Mouse (Mus musculus): Measurements from ENCODE around the gene Papolg.
"Not testable (repeated sequence)": the region's sequence is repeated elsewhere in the genome, so short reads cannot be mapped to it uniquely, and the experiment has no call there.

The Papolg gene

DNA sequence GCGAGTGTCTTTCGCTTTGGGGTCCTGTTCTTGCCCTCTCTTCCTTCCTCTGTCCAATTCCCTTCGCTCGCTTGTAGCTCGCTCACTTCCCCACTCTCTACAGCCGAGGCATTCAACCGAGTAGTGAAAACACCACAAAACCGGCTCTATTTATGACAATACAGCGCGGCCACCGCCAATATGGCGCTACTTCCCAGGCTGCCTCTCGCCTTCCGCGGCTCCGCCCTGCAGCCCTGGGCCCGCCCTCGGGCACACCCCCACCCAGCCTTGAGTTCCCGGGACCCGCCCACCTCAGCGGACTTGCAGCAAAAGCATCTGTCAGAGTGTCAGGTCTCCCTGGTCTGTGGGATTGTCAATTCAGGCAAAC is at the start of gene Papolg:
Gene Papolg (minus strand): TSS at position 194 of the 367 bp plus-strand sequence.
- DNase-seq (ENCODE audit: low read depth, low spot score), result peak; percentile 68

DNA sequence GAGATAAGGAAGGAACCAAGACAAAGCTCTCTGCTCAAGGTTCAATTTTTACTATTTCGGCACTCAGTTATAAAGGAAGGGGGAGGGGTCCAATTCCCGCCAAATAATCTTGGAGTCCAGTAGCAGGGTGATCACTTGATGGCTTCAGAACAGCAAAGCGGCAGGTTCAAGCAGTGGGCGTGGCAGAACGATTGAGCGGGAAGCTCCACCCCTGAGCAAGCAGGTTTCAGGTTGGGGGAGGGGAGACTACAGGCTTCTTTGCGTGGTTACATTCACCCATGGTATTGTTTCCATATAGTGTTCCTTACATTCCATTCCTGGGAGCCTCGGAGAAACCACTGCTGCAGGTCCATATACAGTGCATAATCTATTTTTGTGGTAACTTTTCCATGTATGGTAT is 33.1 kb upstream of the Papolg start:
- DNase-seq (ENCODE audit: low read depth, low spot score), result not testable (repeated sequence)

DNA sequence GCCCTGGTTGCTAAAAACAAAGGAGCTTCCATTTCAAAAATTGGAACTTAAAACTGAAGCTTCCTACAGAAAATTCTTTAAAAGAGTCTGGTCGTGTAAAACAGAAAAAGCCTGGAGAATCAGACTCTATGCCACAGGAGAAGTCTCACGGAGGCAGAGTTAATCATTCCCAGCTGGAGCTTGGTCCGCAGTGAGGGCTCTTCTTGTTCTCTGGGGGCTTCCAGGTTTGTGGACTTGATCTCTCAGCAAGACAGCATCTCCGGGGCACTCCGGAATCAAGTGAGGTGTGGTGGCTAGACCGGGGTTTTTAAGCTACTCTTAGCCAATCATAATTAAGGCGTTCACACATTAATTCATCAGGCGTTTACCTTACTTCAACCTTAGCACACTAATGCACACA is 32.6 kb upstream of the Papolg start:
- no peak for DNase-seq (ENCODE audit: low read depth, low spot score)

DNA sequence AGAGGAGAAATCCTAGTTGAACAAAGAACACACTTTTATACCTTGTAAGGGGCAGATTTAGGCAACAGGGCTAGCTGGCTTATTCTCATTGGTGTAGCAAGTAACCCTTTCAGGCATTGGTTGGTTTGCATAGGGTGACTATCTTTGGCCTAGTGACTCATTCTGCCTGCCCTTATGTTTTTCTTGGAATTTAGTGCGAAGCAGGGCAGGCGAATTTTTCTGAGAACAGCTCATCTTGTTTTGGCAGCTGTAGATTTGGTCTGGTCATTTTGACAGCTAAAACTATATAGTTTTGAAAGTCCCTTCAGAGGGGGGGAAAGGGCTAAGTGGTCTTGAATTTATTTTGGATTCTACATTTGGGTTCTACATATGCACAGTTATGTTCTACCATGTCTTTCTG is 18.8 kb upstream of the Papolg start:
- DNase-seq (ENCODE audit: low read depth, low spot score), result not testable (repeated sequence)

DNA sequence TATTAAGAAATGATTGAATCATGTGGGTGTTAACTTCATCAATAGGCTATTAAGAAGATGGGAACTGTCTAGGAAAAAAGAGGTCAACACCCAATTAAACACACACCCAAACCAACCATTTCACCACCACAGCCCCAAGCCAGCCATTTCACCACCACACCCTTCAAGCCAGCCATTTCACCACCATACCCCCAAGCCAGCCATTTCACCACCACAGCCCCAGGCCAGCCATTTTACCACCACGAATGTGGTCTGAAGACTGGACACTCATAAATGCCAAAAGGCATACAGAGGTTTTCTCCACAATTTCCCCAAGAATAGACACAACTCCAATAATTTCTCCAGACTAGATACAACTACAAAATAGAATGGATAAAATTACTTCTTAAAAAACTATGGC is 8.9 kb upstream of the Papolg start:
- DNase-seq (ENCODE audit: low read depth, low spot score), result no peak

DNA sequence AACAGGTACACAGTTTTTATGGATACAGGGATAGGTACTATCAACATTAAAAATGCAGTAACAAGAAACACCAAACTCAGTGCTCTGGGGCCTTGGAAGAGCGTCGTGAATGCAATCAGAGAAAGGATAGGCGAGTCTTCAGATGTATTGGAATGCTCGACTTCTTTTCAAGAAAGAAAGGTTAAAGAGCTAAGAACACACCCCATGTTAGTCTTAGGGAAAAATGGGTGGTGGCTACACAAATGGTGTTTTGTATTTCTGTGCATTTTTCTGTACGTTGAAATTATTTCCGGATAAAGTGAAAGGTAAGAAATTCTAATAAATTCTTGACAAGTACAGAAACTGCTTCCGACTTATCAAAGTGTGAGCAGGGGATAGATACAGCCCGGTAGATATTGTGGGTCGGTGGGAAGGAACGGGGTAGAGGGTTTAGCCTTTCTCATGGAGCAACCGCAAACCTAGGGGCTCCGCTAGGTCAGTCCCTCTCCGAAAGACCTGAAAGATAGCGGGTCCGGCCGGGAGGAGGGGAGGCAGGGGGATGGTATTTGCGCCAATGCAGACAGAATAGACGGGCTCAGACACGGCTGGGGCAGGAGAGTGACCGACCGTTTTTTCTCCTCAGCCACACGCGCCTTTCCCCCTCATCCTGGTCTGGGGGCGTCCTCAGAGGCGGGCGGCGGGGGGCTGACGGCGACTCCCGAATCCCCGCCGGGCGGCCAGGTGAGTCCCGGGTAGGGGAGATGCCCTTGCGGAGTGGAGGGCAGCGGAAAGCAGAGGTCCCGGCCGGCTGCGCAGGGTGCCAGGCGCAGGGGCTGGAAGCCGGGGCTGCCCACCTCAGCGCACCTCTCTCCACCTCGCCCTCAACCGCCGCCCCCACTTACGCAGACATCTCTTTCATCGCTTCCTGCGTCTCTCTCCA is 653 bp downstream of the Papolg start:
- peak; percentile 1 for DNase-seq (ENCODE audit: low read depth, low spot score)

DNA sequence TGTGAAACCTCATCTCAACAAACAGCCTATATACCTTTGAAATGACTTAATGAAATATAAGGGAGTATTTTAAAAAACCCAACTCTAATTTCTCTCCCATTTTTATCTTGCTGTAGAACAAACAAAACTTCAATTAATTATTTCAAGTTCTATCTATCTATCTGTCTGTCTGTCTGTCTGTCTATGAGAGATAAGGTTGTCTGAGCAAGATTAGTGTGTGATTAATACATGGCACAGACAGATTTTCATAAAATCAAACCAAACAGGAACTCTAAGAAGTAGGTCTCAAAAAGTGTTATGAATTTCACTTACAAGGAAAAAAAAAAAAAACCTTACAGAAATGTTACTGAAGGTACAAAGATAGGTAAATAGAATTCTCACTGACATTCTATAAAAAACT is 1.5 kb downstream of the Papolg start:
- DNase-seq (ENCODE audit: low read depth, low spot score), result no peak

DNA sequence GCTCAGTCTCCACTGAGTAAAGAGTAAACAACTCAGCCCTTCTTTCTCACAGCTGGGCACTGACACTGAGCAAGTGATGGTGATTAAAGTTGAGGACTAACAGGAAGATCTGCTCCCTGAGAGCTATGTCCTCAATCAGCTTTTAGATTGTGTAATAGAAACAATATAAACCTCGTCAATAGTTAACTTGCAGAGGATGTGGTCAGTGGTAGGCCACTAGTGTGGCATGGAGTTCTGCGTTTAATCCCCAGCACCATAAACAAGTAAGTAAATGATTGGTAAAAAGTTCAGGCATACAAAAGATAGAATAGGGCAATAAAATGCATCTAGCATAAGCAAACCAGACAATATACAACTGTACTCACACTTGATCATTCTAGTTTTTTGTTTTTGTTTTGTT is 30.7 kb downstream of the Papolg start:
- DNase-seq (ENCODE audit: low read depth, low spot score), result no peak

DNA sequence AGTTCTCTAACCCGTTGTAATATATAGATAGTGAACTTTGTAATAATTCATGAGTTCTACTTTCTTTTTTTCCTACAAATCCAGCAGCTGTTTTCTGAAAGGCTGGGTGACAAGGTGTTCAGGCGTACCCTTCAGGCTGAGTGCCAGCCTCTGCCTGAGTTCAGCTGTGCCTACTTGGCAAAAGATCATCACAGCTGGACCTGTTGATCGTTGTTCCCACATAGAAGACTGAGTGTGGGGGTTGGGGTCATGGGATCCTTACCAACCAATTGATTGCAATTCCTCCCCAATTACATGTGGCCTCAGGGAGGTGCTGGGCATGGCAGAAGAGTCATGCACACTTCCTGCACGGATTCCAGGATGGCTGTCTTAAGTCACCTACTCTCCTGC is 38.3 kb downstream of the Papolg start:
- DNase-seq (ENCODE audit: low read depth, low spot score), result no peak

DNA sequence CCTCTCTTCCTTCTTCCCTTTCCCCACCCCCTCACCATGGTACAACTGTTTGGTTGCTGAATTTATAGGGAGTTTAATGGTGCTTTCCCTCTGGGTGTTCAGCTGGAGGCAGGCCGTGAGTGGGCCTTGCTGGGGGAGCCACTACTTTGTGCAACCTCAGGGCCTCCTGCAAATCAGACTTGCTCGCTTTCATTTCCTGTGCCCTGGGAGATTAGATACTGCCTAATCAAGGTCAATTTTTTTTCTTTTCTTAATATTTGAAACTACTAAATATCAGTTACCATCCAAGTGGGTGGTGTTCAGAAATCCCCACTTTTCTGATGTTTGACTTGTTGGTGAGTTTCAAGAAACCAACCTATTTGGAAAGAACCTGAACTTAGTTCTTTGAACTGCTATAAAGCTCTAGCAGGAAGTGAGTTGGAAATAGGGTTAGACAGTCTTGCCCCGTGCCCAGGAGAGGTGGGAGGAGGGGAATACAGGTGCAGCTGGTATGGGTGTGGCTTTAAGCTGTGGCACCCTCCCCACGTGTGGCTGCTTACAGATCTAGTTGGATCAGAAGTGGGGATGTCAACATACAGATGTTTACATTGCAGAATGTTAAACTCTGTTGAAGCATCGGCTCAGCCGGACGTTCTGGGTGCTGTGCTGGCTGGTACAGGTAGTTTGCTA is 38.9 kb downstream of the Papolg start:
- no peak for DNase-seq (ENCODE audit: low read depth, low spot score)

DNA sequence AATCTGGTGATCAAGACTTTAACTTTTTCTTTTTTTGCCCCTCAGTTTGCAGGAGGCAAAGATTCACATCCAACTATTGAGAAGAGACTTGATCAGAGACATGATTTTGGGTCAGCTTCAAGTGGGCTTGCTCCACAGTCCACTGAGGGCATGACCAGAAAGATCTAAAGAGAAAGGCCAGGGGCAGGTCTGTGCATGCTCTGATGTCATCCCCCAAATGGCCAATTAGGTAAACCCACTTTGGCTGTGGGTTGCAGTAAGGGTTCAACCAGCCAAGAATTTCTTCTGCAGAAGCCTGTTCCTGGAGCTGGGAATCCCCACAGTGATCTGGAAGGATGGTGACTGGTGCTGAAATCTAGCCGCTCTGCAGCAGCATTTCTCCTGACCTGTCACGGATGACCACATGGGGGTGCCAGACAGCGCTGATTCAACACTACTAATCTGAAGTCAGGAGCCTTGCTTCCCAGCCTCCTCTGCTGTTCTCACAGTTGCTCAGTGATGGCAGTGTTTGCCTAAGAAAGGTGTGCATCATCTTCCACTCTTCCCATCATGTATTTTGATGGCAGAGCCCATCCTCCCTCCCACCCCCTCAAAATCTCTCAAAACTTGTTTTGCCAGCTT is 39.8 kb downstream of the Papolg start:
- DNase-seq (ENCODE audit: low read depth, low spot score), result peak; percentile 18

DNA sequence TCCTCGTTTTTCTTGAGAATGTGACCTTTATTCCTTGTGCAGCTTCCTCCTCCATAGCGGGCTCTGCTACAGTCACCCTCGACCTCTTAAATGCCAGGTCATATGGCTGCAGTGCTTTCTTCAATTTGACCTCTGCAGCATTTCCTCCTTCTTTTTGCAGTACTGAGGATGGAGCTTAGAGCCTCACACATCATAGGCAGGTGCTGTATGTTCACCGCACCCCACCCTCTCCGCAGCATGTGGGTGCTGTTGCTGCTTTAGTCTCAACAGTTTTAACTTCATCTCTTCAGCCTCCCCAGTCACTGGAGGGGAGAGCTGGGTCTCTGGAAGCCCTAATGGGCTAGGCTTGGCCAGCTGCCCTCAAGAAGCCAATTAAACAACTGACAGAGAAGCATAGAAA is 41.7 kb downstream of the Papolg start:
- no peak for DNase-seq (ENCODE audit: low read depth, low spot score)

DNA sequence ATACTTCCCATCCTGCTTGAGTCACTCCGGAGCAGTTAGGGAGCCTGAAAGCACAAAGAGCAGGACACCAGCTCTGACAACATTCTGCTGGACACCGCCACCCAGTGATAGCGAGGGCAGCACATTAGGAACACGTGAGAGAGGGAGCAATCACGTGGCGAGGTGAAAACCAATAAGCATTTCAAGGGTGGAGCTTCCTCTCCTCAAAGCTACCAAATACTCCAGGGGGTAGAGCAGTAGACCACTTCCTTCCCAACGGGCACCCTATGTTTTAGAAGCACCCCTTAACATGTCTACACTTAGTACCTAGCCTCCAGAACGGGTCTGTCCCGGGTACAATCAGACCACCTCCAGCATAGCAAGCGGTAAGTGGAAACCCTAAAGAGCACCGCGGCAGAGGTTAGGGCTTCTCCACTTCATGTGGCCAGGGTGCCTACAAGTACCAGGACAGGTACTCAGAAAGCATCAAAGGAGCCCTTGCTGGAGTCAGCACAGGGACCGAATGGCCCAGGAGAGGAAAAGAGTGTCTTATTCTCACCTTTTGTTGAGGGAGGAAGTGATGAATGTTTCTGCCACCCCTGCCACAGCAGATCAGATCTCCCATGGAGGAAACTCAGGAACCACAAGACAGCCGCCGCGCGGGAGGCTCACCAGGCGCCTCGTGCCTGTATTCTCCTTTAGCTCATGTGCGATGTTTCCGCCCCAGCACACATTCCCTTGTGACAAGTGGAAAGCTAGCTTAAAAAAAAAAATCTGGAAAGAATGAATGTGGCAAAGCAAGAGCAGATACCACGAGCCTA is 48.8 kb downstream of the Papolg start:
- no peak for DNase-seq (ENCODE audit: low read depth, low spot score)

DNA sequence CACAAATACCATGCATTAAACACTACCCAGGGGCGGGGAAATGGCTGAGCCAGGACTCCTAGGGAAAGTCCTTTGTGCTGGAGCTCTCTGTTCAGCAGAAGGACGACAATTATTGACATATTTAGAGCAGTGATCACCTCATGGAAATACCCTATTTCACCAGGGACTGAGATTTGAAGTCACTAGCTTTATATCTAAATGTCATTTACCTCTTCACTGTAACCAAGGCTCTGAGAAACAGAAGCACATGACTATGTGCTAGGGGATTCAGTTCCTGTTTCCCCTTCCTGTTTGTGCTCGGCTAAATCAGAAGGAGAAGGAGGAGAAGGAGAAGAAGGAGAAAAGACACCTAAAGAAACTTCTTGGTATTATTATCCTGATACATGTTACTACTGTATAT is 71.8 kb downstream of the Papolg start:
- peak; percentile 6 for DNase-seq (ENCODE audit: low read depth, low spot score)

DNA sequence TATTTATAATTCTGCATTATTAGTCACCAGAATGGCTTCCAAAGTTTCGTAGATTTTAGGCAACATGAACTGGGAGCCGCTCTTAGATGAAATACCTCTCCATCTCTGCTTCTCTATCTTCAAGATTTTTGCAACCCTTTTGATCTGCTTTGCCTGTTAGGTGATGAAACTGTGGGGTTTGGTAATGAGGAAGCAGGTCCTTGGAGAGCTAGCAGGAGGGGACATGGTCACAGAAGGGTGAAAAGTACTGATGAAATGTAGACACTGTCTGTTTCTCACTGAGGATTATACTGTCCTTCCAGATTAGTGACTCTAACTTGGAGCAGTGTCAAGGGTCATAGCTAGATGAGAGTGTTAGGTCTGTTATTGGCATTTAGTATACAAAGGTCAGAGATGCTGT is 73.4 kb downstream of the Papolg start:
- no peak for DNase-seq (ENCODE audit: low read depth, low spot score)

DNA sequence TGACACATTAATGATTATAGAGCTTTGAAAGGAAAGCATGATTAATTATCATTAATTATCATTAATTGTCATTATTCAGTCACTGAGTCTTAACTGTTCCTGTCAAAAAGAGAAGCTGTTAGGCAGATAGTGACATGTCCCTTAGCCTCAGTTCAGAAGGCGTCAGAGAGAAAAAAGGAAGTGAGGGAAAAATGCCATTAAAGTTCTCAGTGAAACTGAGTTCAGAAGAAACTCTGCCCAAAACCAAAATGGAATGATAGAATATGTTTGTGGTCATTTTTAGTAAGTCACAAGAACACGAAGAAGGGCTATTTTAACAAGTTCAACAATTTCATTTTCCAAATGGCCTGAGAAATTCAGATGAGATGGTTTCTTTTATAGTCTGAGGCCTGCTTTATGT is 74.1 kb downstream of the Papolg start:
- DNase-seq (ENCODE audit: low read depth, low spot score), result no peak

DNA sequence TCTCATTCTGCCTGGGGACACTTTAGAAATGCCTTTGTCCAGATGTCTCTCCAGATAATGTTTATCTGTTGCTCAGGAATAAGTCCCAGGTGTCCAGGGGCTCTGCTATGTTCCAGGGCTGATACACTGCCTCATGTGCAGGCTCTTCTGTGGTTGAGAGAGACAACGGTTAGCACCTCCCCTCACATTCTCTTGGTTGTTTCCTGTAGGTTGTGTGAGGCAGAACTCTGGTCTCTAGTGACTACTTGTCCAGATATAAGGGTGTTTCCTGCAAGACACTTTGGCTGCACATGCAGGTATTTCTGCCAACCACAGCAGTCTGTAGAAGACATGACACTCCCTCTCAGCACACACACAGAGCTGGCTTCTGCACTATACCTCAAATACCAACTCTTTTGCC is 76.3 kb downstream of the Papolg start:
- DNase-seq (ENCODE audit: low read depth, low spot score), result no peak
